Mouse (Mus musculus): Measurements from ENCODE around the gene Cox7a1. TPM values are rescaled to one million over a fixed set of nuclear protein-coding genes. Genes with fewer than 3 reads are reported as not detected.

The Cox7a1 gene
- polyA plus RNA-seq (2015; fragmentation: Nextera tagmentation; extraction: Ambion mirVana), result 3.7 and 4.7 TPM in 2 replicates

DNA sequence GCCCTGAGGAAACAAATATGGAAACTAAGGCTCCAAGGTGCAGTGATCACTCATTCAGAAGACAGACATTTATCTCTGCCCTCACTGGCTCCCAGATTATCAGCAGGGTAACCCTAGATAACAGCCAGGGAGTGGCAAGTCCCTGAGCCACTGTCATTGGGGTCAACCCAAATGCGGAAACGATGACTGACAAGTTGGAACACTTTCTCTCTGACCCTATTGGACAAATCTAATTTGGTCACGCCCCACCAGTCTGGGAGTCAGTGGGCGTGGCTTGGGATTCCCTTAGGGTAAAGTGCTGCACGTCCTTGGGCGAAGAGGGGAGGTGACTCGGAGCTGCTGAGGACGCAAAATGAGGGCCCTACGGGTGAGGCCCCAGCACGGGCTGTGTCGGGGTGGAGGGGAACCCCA is at the start of gene Cox7a1:
Gene Cox7a1 (plus strand): TSS at position 266 of the 411 bp plus-strand sequence.
- no peak within 1 kb of the TSS for H3K4me3 ChIP-seq
- H3K27me3 ChIP-seq, result no peaks in the 10 kb centered on the region
- H3K4me1 ChIP-seq, result peaks cover 8% of the 10 kb centered on the region
- 3% methylated on average over 11 of the region's 11 CpGs for WGBS
- no peak for ATAC-seq (ENCODE audit: insufficient number of reproducible peaks, insufficient read depth, low FRiP score, low TSS enrichment, low read depth)
- H3K36me3 ChIP-seq, result peaks cover 42% of the 10 kb centered on the region
- H3K4me2 ChIP-seq, result peak within 1 kb of the TSS; percentile 51
- no peak within 1 kb of the TSS for H3K27ac ChIP-seq
- H3K9ac ChIP-seq, result no peak within 1 kb of the TSS
- no peaks in the 10 kb centered on the region for H3K9me3 ChIP-seq

DNA sequence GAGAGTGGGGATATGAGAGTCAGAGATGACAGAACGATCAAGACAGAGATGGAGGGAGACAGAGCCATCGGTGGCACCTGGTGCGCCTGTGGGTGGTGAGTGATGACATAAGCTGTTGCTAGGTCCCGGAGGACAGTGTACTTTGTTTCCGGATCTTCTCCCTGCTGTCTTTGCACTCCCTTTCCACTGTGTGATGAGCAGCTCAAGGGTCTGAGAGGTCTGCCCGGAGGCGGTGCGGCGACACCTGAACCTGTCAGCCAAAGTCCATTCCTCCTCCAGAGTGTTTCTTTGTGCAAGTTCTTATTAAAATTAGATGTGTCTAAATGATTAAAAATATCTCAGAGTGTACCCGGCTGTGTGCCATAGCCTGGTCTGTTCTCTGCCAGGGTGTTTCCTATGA is 47.1 kb upstream of the Cox7a1 start:
- Histone ChIP-seq H3K36me3 (peaks cover 93% of the 10 kb centered on the region), H3K4me3 (no peak overlapping the region), H3K4me1 (no peaks in the 10 kb centered on the region), H3K27ac (no peak overlapping the region), H3K4me2 (no peak overlapping the region), H3K9ac (no peak overlapping the region), H3K27me3 (no peaks in the 10 kb centered on the region), H3K9me3 (peaks cover 7% of the 10 kb centered on the region; the same call in 1 of the 2 replicates)
- 88% methylated on average over 10 of the region's 10 CpGs for WGBS
- no peak for ATAC-seq (ENCODE audit: insufficient number of reproducible peaks, insufficient read depth, low FRiP score, low TSS enrichment, low read depth)

DNA sequence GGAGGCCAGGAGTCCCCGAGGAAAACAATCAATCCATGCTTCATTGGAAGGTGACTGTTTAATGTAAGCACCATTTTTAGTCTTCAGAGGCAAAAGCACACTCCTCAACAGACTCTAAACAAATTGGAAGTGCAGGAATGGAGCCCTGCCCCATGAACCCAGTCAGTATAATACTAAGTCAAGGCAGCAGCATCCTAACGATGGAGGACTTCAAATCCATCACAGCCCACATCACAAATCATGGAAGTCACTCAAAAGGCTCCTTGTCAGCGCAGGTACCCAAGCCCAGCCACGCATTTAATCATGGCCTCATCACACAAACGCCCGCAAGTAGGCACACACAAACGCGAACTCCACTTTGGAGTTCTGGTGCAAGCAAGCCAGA is 40.8 kb upstream of the Cox7a1 start:
- WGBS, result 17% methylated on average over 8 of the region's 8 CpGs
- Histone ChIP-seq H3K9me3 (peaks cover 18% of the 10 kb centered on the region), H3K27ac (peak overlapping the region; percentile 94), H3K9ac (peak overlapping the region; percentile 78), H3K4me2 (peak overlapping the region; percentile 62), H3K27me3 (no peaks in the 10 kb centered on the region), H3K4me3 (peak overlapping the region; percentile 58), H3K4me1 (peaks cover 3% of the 10 kb centered on the region; the same call in 1 of the 2 replicates), H3K36me3 (peaks cover 57% of the 10 kb centered on the region)
- ATAC-seq (ENCODE audit: insufficient number of reproducible peaks, insufficient read depth, low FRiP score, low TSS enrichment, low read depth), result no peak

DNA sequence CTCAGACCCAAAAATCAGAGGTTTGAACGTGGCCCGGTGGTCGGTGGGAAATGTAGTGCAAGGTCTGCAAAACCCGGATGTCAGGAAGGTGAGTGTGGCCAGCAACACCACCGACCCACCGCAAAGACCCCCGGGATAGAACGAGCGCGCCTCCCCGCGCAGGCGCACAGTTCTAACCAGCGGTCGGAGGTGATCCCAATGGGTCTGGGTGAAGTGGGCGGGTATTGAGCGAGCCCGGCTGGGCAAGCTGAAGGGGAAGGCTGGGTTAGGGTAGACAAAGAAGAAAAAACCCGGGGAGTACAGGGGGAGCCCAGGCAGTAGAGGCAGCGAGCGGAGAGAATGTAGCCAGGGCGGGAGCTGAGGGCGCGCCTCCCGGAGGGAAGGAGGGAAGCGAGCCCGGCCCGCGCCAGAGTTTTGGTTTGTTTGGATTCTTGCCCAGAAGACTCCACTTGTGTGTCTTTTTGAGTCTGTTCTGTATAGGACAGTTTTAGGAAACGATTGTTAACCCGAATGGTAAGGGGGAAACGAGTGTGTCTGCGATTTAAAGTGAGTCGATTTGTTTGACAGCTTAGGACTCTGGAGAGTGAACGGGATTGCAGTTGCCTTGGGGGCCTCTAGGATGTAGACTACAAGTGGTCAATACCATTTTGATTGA is 40.3 kb upstream of the Cox7a1 start:
- peak overlapping the region; percentile 58 for H3K4me3 ChIP-seq
- peaks cover 3% of the 10 kb centered on the region; the same call in 1 of the 2 replicates for H3K4me1 ChIP-seq
- peak overlapping the region; percentile 78 for H3K9ac ChIP-seq
- peaks cover 24% of the 10 kb centered on the region for H3K9me3 ChIP-seq
- no peaks in the 10 kb centered on the region for H3K27me3 ChIP-seq
- ATAC-seq (ENCODE audit: insufficient number of reproducible peaks, insufficient read depth, low FRiP score, low TSS enrichment, low read depth), result peak; percentile 86
- peak overlapping the region; percentile 62 for H3K4me2 ChIP-seq
- 3% methylated on average over 35 of the region's 35 CpGs for WGBS
- H3K27ac ChIP-seq, result peak overlapping the region; percentile 94
- H3K36me3 ChIP-seq, result peaks cover 57% of the 10 kb centered on the region

DNA sequence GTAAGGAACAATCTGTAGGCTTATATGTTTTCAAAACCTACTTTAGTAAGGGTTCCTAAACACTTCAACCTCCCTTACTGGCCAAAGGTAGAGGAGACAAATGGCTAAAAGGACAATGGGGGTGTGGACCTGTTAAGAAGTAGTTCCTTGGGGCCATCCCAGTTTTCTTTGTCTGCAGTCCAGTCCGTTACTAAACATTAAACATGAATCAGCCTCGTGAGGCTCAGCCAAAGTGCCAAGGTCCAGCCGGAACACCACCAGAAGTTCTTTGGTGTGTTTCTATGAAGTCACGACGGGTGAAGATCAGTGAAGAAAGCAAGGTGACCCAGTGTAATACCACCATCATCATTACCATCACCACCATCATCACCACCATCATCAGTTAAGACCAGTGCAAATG is 36.9 kb upstream of the Cox7a1 start:
- Histone ChIP-seq H3K27me3 (no peaks in the 10 kb centered on the region), H3K36me3 (peaks cover 63% of the 10 kb centered on the region), H3K9ac (no peak overlapping the region), H3K4me3 (no peak overlapping the region), H3K4me1 (peaks cover 3% of the 10 kb centered on the region; the same call in 1 of the 2 replicates), H3K9me3 (peaks cover 55% of the 10 kb centered on the region), H3K27ac (no peak overlapping the region), H3K4me2 (no peak overlapping the region)
- WGBS, result 94% methylated on average over 5 of the region's 5 CpGs
- no peak for ATAC-seq (ENCODE audit: insufficient number of reproducible peaks, insufficient read depth, low FRiP score, low TSS enrichment, low read depth)

DNA sequence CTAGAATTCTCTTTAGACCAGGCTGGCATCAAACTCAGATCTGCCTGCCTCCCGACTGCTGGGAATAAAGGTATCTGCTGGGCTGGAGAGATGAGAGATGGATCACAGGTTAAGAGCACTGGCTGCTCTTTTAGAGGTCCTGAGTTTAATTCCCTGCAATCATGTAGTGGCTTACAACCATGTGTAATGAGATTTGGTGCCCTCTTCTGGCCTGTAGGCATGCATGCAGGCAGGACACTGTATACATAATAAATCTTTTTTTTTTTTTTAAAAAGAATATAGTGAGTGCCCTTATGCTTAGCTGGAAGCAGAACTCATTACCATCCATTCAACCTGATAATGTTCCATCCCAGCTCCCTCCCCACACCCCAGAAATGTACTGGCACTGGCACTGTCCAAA is 29.9 kb upstream of the Cox7a1 start:
- H3K4me1 ChIP-seq, result no peaks in the 10 kb centered on the region
- no peak for ATAC-seq (ENCODE audit: insufficient number of reproducible peaks, insufficient read depth, low FRiP score, low TSS enrichment, low read depth)
- H3K4me3 ChIP-seq, result no peak overlapping the region
- peaks cover 76% of the 10 kb centered on the region for H3K9me3 ChIP-seq
- no peak overlapping the region for H3K27ac ChIP-seq
- H3K27me3 ChIP-seq, result no peaks in the 10 kb centered on the region
- H3K9ac ChIP-seq, result no peak overlapping the region
- H3K36me3 ChIP-seq, result peaks cover 92% of the 10 kb centered on the region
- 95% methylated on average over 1 of the region's 1 CpGs for WGBS
- no peak overlapping the region for H3K4me2 ChIP-seq

DNA sequence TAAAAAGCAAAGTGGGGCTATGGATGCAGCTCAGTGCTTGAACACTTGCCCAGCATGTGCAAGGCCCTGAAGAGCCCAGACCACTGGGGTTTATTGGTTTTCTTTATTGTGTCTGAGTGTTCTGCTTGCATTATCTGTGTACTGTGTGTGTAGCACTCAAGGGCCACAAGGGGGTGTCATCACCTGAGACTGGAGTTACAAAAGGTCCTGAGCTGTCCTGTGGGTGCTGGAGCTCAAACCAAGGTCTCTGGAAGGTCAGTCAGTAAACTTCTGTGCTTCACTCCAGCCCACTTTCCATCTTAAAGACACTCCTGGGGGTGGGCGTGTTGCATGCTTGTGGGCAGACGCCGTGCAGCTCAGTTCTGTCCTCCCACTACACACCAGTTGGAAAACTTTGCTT is 28.4 kb upstream of the Cox7a1 start:
- Histone ChIP-seq H3K36me3 (peaks cover 90% of the 10 kb centered on the region), H3K4me2 (no peak overlapping the region), H3K4me3 (no peak overlapping the region), H3K9me3 (peaks cover 72% of the 10 kb centered on the region), H3K27me3 (no peaks in the 10 kb centered on the region), H3K4me1 (no peaks in the 10 kb centered on the region), H3K9ac (no peak overlapping the region), H3K27ac (no peak overlapping the region)
- no peak for ATAC-seq (ENCODE audit: insufficient number of reproducible peaks, insufficient read depth, low FRiP score, low TSS enrichment, low read depth)
- 96% methylated on average over 3 of the region's 3 CpGs for WGBS

DNA sequence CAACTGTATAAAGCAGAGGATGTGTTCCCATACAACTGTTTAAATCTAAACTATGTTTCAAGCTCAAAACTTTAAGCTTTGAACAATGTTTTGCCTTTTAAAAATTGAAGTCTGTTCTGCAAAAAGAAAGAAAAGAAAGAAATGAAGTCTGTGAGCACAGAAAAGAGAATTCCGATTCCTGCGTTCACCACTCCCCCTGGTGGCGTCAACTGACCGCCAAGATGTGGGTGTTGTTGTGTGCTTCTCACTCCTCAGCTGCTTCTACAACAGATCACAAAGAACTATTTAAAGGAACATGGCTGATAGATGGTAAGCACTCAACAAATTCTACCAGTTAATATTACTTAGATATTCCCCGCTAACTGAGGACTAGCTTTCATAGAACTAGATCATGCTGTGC is 20.8 kb upstream of the Cox7a1 start:
- H3K27ac ChIP-seq, result no peak overlapping the region
- H3K36me3 ChIP-seq, result peaks cover 98% of the 10 kb centered on the region
- no peaks in the 10 kb centered on the region for H3K4me1 ChIP-seq
- WGBS, result 95% methylated on average over 5 of the region's 5 CpGs
- H3K4me2 ChIP-seq, result no peak overlapping the region
- H3K9ac ChIP-seq, result no peak overlapping the region
- no peak for ATAC-seq (ENCODE audit: insufficient number of reproducible peaks, insufficient read depth, low FRiP score, low TSS enrichment, low read depth)
- peaks cover 89% of the 10 kb centered on the region for H3K9me3 ChIP-seq
- H3K4me3 ChIP-seq, result no peak overlapping the region
- no peaks in the 10 kb centered on the region for H3K27me3 ChIP-seq

DNA sequence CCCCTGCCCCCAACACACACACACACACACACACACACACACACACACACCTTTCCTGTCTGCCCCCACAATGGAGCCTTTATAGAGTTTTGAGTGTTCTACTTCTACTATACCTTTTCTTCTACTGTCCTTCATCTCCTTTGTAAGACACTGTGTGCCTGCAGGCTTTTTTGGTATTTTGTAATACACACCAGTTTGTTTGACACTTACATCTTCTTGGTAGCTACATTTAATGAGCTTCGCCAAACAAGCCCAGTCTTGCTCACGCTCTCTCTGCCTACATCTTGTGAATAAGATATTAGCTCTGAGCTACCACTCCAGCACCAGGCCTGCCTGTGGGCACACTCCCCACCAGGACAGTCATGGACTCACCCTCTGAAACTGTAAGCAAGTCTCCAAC is 19.2 kb upstream of the Cox7a1 start:
- Histone ChIP-seq H3K9ac (no peak overlapping the region), H3K27me3 (no peaks in the 10 kb centered on the region), H3K36me3 (peaks cover 82% of the 10 kb centered on the region), H3K9me3 (peaks cover 77% of the 10 kb centered on the region), H3K27ac (no peak overlapping the region), H3K4me1 (0 out of 2 replicates have a peak, but pooled peaks cover 3% of the 10 kb centered on the region), H3K4me3 (no peak overlapping the region), H3K4me2 (no peak overlapping the region)
- 98% methylated on average over 2 of the region's 2 CpGs for WGBS
- no peak for ATAC-seq (ENCODE audit: insufficient number of reproducible peaks, insufficient read depth, low FRiP score, low TSS enrichment, low read depth)

DNA sequence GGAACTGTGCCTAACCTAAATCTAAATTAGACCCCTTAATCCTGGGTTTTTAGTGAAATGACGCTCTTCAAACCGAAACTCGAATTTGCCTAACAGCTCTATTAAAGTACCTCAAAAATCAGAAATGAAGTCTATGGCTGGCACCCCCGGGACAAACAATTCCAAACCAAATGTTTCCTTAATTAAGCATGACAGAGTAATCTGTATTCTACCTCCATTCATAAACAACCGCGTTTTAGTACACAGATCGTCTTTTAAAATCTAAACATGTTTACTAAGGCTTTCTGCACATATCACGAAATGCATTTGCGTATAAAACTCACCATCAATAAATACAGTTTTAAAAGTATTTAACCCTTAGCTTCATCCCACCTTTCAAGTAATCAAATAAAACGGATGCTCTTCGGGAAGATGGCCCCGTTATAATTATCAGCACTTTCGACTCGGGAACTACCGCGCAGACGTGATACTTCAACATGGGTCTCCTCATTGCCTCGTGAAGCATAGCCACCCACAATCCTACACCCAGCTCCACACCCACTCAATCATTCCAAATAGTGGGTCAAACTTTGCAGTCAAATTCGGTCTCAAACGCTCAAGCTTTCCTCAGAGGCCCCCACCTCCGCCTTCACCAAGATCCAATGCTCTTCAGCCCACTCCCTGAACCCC is 14.9 kb upstream of the Cox7a1 start:
- H3K9ac ChIP-seq, result peak overlapping the region; percentile 83
- H3K4me3 ChIP-seq, result peak overlapping the region; percentile 63
- 2% methylated on average over 21 of the region's 21 CpGs for WGBS
- peaks cover 11% of the 10 kb centered on the region for H3K4me1 ChIP-seq
- H3K9me3 ChIP-seq, result peaks cover 37% of the 10 kb centered on the region
- peak; percentile 28; the same call in 1 of the 2 replicates for ATAC-seq (ENCODE audit: insufficient number of reproducible peaks, insufficient read depth, low FRiP score, low TSS enrichment, low read depth)
- H3K27me3 ChIP-seq, result no peaks in the 10 kb centered on the region
- peak overlapping the region; percentile 62 for H3K4me2 ChIP-seq
- peaks cover 40% of the 10 kb centered on the region for H3K36me3 ChIP-seq
- H3K27ac ChIP-seq, result peak overlapping the region; percentile 86

DNA sequence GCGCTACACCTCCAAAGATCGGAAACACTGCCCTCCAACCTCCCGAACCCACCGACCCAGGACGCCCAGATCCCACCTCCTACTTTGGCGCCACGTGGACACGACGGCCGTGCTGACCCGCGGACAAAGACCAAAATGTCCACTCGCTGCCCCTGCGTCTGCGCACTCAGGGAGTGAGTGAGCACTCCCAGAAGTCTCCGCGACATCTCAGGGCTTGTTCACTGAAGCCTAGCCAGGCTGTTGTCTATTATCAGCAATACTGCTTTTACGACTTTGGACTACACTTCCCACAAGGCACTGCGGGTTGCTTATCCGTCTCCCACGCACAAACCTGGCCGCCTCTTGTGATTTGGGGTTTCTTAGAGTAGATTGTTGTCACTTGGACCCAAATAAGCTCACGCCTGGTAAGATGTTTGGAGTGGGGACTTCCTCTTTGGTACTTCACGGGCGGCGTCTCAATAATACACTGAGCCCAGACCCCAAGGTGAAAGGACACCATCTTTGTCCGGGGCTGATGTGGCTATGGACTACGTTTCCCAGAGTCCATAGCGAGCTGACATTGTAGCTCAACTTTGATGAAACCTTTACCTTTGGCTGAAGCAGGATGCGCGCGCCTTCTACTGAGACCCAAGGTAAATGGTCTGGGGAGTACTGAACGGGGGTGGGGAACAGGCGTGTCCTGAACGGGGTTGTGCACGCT is 14.2 kb upstream of the Cox7a1 start, which contains the start of gene Zfp146:
Gene Zfp146 (minus strand): TSS at position 168 of the 700 bp plus-strand sequence.
- peak within 1 kb of the TSS; percentile 83 for H3K9ac ChIP-seq
- H3K27me3 ChIP-seq, result no peaks in the 10 kb centered on the region
- H3K27ac ChIP-seq, result peak within 1 kb of the TSS; percentile 86
- H3K9me3 ChIP-seq, result peaks cover 31% of the 10 kb centered on the region
- H3K36me3 ChIP-seq, result peaks cover 34% of the 10 kb centered on the region
- H3K4me2 ChIP-seq, result peak within 1 kb of the TSS; percentile 62
- peak within 1 kb of the TSS; percentile 63 for H3K4me3 ChIP-seq
- WGBS, result under 1% methylated on average over 36 of the region's 36 CpGs
- H3K4me1 ChIP-seq, result peaks cover 11% of the 10 kb centered on the region
- peak; percentile 94 for ATAC-seq (ENCODE audit: insufficient number of reproducible peaks, insufficient read depth, low FRiP score, low TSS enrichment, low read depth)
